Mouse (Mus musculus) erythroid progenitor cell, adult 5-6 weeks (primary cell): ENCODE measurements around the gene Spdye4b. TPM values are rescaled to one million over a fixed set of nuclear protein-coding genes. Genes with fewer than 3 reads are reported as not detected.
A peak's percentile ranks its signal among the peaks of the same experiment; 100 is the strongest.

Experiments
- ATAC-seq: replicated peaks from 2 replicates; pipeline ENCODE4 v1.8.0; 2016; ENCODE audit warnings: moderate number of reproducible peaks, mild to moderate bottlenecking, moderate TSS enrichment, inconsistent platforms; ENCODE audit not compliant: poor library complexity, low FRiP score, severe bottlenecking
- total RNA-seq, 2 experiments: library from RNA; stranded (forward) in 1 of 2; stranded (reverse) in 1 of 2; fragments of 150-400 nt in 1 of 2; fragments of 186-747, 209-891 nt in 1 of 2; gene quantifications; 2 replicates each; pipeline versions ENCODE4 v1.2.3 to v1.2.4; 2015 to 2017; ENCODE audit warnings: low replicate concordance in 2 of 2

The Spdye4b gene
- total RNA-seq, 2 experiments from 2014 or later, result not detected

DNA sequence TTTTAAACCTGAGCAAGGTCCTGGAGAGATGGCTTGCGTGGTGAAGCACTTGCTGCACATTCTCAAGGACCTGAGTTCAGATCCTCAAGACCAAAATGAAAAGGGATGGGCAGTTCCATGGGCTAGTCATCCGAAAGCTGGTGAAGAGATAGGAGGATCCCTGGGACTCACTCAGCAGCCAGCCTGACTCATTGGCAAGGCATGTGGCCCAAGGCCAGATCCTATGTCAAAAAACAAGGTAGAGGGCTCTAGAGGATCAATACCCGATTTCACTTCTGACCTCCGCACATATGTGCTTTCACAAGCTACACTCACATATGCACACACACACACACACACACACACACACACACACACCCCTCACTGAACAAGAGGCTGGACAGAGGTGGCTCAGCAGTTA, 15.7 kb downstream of the Spdye4b start:
- no peak for ATAC-seq

DNA sequence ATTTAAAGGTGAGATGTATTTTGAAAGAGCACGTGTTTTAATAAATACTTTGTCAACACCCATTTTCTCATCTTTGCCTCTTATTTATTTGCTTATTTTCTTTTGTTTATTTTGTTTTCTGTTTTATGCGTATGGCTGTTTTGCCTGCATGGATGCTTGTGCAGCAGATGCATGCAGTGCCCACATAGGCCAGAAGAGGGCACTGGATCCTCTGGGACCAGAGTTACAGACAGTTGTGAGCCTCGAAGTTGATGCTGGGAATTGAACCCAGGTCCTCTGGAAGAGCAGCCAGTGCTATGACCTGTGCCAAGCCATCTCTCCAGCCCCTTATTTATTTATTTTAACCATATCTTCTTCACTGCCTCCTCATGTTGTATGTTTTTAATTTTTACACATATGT, 24.2 kb downstream of the Spdye4b start:
- ATAC-seq, result no peak

DNA sequence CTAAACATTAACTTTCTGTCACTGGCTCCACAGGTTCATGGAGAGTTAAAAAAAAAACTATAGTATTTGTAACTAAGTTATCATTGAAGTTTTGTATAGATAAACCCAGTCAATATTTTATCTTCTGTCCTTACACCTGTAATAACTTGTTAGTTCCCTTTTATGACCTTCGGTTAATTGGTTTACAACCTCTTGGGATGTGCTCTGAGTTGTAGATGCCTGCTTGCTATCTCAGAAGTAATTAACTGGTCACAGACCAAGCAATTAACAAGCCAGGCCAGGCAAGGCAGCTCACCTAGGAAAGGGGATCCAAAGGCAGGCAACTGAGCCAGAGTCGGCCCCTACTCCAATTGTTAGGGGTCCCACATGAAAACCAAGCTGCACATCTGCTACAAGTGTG, 33.0 kb downstream of the Spdye4b start:
- ATAC-seq, result no peak

DNA sequence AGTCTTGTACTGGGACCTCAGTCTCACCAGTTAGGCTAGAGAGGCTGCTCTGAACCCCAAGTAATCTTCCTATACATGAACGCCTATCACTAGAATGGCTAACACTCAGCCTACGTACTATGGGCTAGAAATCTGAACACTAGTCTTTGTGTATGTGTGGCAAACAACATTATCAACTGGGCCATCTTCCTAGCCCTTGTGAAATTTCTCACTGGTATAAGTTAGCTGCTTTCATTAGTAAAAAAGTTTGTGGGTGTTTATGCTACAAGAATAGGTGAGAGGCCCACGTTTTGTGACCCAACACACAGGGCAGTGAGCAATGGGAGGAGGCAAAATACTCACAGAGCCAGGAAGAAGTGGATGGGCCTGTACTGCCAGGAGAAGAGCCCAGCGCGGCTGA, 40.2 kb downstream of the Spdye4b start:
- no peak for ATAC-seq

DNA sequence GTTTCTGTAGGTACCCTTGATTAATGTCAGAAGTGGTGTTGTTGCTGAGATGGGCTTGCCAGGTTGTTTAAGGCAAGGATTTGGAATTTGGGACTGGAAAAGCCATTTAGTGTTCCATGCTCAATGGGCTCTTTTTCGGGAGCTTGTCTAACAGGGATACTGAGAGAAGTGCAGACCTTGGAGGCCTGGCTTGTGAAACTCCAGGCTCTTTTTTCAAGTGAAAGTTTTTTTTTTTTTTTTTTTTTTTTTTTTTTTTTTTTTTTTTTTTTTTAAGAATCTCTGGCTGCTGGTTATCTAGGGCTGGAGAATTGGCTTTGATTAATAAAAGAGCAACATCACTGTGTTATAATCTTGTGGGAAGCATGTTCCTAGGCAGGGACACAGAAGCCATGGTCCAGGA, 41.5 kb downstream of the Spdye4b start:
- ATAC-seq, result no peak

DNA sequence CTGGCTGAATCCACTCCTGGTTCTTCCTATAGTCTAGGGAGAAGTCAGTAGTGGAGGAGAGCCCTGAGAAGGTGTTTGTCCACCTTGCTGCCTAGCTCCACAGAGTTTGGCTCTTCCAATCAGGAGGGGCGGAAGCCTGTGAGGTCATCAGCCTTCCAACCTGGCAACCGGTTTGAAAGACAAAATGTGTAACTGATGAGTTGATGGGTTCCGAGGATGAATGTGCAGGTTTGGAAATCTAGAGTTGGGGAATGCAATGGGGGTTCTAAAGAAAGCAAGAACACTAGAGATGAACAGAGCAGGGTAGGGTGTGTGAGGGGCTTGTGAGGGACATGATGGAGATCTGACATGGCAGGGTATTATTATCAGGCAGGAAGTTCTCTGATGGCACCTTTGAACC, 46.0 kb downstream of the Spdye4b start, which contains the start of gene Spdye4a:
Gene Spdye4a (minus strand): TSS at position 101 of the 400 bp plus-strand sequence.
- ATAC-seq, result no peak

DNA sequence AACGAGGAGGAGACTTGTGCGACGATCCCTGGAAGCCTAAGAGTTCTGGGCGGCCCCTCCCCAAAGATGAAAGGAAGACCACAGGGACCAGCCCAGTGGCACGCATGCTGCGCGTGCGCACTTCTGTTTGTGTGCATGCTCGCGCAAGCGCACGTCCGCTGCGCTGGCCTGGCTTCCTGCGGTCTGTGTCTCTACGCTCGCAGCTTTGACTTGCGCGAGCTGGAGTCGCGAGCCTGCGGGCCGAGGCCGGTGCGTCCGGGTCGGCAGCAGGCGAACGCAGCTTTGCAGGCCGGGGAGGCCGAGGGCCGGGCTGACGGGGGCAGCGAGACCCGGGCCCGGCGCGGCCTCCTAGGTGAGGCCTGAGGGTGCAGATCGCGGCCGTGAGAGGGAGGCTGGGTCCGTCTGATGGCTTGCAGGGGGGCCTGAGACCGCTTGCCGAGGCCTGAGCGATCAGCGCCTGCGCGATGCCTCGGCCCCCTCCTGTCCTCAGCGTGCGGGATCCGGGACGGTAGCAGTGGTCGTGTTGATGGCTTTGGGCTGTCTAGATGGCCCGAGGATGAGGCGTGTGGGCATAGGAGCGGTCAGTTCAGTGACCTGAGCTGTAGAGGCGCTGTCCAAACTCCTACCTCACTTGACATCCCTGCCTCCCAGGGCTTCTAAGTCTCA, 54.3 kb downstream of the Spdye4b start, which contains the start of gene Zfp12:
Gene Zfp12 (plus strand): TSS at position 136 of the 666 bp plus-strand sequence.
- ATAC-seq, result peak; percentile 69

DNA sequence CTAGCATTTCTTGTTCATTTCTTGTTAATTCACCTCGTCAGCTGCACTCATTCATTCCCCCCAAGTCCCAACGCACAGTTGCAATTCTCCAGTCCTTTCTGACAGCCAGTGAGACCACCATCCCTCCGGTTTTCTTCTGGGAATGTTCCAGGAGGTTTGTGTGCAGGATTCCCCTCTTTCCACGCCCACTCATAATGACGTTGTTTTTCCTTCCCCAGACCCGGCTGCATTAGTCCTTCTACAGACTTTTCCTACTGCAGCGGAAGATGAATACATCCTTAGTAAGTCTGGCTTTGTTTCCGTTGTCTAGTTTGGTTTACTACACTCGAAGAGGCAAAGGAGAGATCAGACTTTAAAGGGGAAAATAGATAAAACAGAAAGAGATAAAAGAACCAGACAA, 55.2 kb downstream of the Spdye4b start:
- ATAC-seq, result no peak

DNA sequence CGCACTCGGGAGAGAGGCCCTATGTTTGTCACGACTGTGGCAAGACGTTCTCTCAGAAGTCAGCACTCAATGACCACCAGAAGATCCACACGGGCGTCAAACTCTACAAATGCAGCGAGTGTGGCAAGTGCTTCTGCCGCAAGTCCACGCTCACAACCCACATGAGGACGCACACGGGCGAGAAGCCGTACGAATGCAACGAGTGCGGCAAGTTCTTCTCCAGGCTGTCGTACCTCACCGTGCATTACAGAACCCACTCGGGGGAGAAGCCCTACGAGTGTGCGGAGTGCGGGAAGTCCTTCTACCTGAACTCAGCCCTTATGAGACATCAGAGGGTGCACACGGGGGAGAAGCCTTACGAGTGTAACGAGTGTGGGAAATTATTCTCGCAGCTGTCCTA, 64.1 kb downstream of the Spdye4b start:
- no peak for ATAC-seq

DNA sequence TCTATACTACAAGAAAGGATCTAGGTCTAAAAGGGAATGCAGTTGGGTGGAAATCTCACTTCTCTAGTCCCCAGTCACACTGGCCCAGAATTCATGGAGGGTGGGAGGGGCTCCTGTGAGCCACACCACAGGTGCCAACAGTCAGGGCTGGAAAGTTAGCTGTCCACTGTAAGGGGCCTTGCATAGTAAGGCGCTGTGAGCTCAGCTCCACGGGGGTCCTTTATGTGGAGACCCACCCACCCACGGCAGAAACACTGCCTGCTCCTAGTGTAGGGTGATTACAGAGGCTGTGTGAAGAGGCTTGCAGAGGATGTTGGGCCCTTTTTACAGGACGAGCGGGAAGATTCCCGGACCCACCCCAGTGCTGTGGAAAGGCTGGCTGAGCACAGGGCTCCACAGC, 71.2 kb downstream of the Spdye4b start:
- ATAC-seq, result no peak

DNA sequence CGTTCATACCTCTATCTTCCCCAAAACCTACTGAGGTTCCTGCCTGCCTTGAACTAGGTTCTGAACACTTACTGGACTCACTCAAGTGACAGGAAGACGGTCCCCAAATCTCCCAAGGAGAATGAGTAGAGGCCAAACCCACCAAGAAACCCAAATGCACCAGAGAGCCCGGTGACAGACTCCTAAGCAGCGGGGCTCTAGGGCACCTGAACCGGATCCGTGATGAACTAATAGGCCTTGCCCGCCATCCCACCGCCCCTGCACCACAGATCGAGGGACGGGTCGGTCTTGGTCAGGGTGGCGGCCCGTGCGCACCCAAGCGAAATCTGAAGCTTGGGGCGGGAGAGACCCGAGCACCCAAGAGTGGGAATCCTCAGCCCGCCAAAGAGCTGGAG, 72.0 kb downstream of the Spdye4b start:
- ATAC-seq, result no peak

DNA sequence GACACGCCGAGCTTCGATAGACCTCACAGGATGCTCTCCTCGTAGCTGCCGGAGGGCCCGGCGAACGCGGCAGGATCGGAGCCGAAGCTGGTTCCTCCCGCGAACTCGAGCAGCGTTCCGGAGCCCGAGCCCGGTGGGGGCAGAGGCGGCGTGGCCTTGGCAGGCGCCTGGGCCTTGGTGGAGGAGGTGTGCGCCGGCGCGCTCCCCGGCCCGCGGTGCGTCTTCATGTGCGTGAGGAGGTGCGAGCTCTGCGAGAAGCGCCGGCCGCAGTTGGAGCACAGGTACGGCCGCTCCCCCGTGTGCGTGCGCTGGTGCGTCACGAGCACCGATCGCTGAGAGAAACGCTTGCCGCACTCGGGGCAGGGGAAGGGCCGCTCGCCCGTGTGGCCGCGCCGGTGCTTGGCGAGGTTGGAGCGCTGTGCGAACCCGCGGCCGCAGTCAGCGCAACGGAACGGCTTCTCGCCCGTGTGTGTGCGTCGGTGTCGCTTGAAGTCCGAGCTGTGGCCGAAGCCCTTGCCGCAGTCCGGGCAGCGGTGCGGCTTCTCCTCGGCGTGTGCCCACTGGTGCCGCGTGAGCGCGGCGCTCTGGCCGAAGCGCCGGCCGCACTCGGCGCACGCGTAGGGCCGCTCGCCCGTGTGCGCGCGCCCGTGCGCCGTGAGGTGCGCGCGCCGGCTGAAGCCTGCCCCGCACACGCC, 72.5 kb downstream of the Spdye4b start:
- no peak for ATAC-seq

DNA sequence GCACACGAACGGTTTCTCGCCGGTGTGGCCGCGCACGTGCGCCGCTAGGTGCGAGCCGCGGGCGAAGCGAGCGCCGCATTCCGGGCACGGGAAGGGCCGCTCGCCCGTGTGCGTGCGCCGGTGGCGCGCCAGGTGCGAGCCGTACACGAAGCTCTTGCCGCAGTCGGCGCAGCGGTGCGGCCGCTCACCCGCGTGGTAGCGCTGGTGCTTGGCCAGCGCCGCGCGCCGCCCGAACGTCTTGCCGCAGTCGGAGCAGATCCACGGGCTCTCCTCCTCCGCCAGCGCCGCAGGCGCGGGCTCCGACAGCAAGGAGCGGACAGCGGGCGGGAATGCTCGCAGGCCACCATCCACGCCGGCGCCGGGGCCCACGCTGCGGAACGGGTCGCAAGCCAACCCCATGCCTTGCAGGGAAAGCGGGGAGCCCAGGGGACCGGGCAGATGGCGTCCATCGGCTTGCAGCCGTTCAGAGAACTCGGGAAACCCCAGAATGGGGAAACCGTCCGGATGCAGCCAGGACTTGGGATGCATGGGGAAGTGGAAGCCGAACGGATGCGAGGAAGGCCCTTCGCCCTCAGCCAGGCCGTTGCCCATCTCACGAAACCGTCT, 73.2 kb downstream of the Spdye4b start:
- no peak for ATAC-seq

Other genes starting within 250 kb of the Spdye4b start
- gene Fscn1, start 220.7 kb upstream of the Spdye4b start, total RNA-seq (2015; ENCODE audit: low replicate concordance), result 0.84 TPM in 1 of 2 replicates, not detected in the other
- gene Fscn1, start 220.7 kb upstream of the Spdye4b start, total RNA-seq (2017; ENCODE audit: low replicate concordance), result 5.1 TPM in 1 of 2 replicates, not detected in the other
- 31.0 and 33.1 TPM in 2 replicates for gene Rnf216, start 68.0 kb upstream of the Spdye4b start, total RNA-seq (2015; ENCODE audit: low replicate concordance)
- gene Rnf216, start 68.0 kb upstream of the Spdye4b start, total RNA-seq (2017; ENCODE audit: low replicate concordance), result 31.1 and 45.7 TPM in 2 replicates
- not detected in 2 replicates for gene Olfr718-ps1, start 33.4 kb upstream of the Spdye4b start, total RNA-seq (2015; ENCODE audit: low replicate concordance)
- not detected in 2 replicates for gene Olfr718-ps1, start 33.4 kb upstream of the Spdye4b start, total RNA-seq (2017; ENCODE audit: low replicate concordance)
- gene Rbak, start 242 bp upstream of the Spdye4b start, total RNA-seq (2015; ENCODE audit: low replicate concordance), result 1.4 and 3.4 TPM in 2 replicates
- gene Rbak, start 242 bp upstream of the Spdye4b start, total RNA-seq (2017; ENCODE audit: low replicate concordance), result 0.39 and 1.4 TPM in 2 replicates
- not detected in 2 replicates for gene Spdye4a, start 45.9 kb downstream of the Spdye4b start, total RNA-seq (2015; ENCODE audit: low replicate concordance)
- not detected in 2 replicates for gene Spdye4a, start 45.9 kb downstream of the Spdye4b start, total RNA-seq (2017; ENCODE audit: low replicate concordance)
- gene Zfp12, start 54.1 kb downstream of the Spdye4b start, total RNA-seq (2015; ENCODE audit: low replicate concordance), result 0.36 TPM in 1 of 2 replicates, not detected in the other
- 0.68 and 1.7 TPM in 2 replicates for gene Zfp12, start 54.1 kb downstream of the Spdye4b start, total RNA-seq (2017; ENCODE audit: low replicate concordance)
- 0.36 TPM in 1 of 2 replicates, not detected in the other for gene Zfp316, start 89.0 kb downstream of the Spdye4b start, total RNA-seq (2015; ENCODE audit: low replicate concordance)
- 0.64 and 0.76 TPM in 2 replicates for gene Zfp316, start 89.0 kb downstream of the Spdye4b start, total RNA-seq (2017; ENCODE audit: low replicate concordance)
- not detected in 2 replicates for gene Zfp853, start 112.6 kb downstream of the Spdye4b start, total RNA-seq (2015; ENCODE audit: low replicate concordance)
- not detected in 2 replicates for gene Zfp853, start 112.6 kb downstream of the Spdye4b start, total RNA-seq (2017; ENCODE audit: low replicate concordance)
- 14.7 and 20.9 TPM in 2 replicates for gene E130309D02Rik, start 134.3 kb downstream of the Spdye4b start, total RNA-seq (2015; ENCODE audit: low replicate concordance)
- 7.8 and 8.2 TPM in 2 replicates for gene E130309D02Rik, start 134.3 kb downstream of the Spdye4b start, total RNA-seq (2017; ENCODE audit: low replicate concordance)
- 16.6 and 43.6 TPM in 2 replicates for gene Zdhhc4, start 148.2 kb downstream of the Spdye4b start, total RNA-seq (2015; ENCODE audit: low replicate concordance)
- 11.6 and 29.8 TPM in 2 replicates for gene Zdhhc4, start 148.2 kb downstream of the Spdye4b start, total RNA-seq (2017; ENCODE audit: low replicate concordance)
- gene Grid2ip, start 176.3 kb downstream of the Spdye4b start, total RNA-seq (2015; ENCODE audit: low replicate concordance), result not detected in 2 replicates
- gene Grid2ip, start 176.3 kb downstream of the Spdye4b start, total RNA-seq (2017; ENCODE audit: low replicate concordance), result not detected in 2 replicates
- gene Kdelr2, start 222.8 kb downstream of the Spdye4b start, total RNA-seq (2015; ENCODE audit: low replicate concordance), result 42.5 and 44.0 TPM in 2 replicates
- 31.8 and 44.3 TPM in 2 replicates for gene Kdelr2, start 222.8 kb downstream of the Spdye4b start, total RNA-seq (2017; ENCODE audit: low replicate concordance)